Mouse (Mus musculus) liver, embryonic 16.5 days (tissue): ENCODE measurements around the gene Ddah1. TPM values are rescaled to one million over a fixed set of nuclear protein-coding genes. Genes with fewer than 3 reads are reported as not detected.
"Not testable (repeated sequence)": the region's sequence is repeated elsewhere in the genome, so short reads cannot be mapped to it uniquely, and the experiment has no call there.

Source experiments
- ATAC-seq: fragments of 200-750 bp; cut with Nextera tagmentation; 2 replicates; pipeline ENCODE4 v1.8.0; 2017; ENCODE audit warnings: low read depth, mild to moderate bottlenecking, moderate number of reproducible peaks, moderate library complexity
- H3K27ac ChIP-seq: fragments of 300-500 bp; sonication (generic); 2 replicates; pipeline ENCODE4 v1.5.1; 2014; ENCODE audit warnings: mild to moderate bottlenecking, low read length
- H3K27me3 ChIP-seq: fragments of 300-500 bp; sonication (generic); 2 replicates; pipeline ENCODE4 v1.6.1; 2014; ENCODE audit warnings: low read depth, low read length, mixed read lengths; ENCODE audit not compliant: control insufficient read depth, insufficient read depth
- H3K36me3 ChIP-seq: fragments of 300-500 bp; sonication (generic); 2 replicates; pipeline ENCODE4 v1.6.1; 2014; ENCODE audit warnings: mild to moderate bottlenecking; ENCODE audit not compliant: control insufficient read depth, insufficient read depth
- H3K4me1 ChIP-seq: fragments of 300-500 bp; sonication (generic); 2 replicates; pipeline ENCODE4 v1.6.1; 2014; ENCODE audit warnings: low read depth, low read length, mixed read lengths; ENCODE audit not compliant: control insufficient read depth
- H3K4me2 ChIP-seq: fragments of 300-500 bp; sonication (generic); 2 replicates; pipeline ENCODE4 v1.6.1; 2014; ENCODE audit warnings: low read depth, low read length, mixed read lengths
- H3K4me3 ChIP-seq: fragments of 300-500 bp; sonication (generic); 2 replicates; pipeline ENCODE4 v1.5.1; 2014; ENCODE audit warnings: low read depth, mild to moderate bottlenecking, low read length
- H3K9ac ChIP-seq: fragments of 300-500 bp; sonication (generic); 2 replicates; pipeline ENCODE4 v1.6.1; 2014; ENCODE audit warnings: low read depth, low read length
- H3K9me3 ChIP-seq: fragments of 300-500 bp; sonication (generic); replicated peaks from 2 replicates; pipeline ENCODE4 v1.6.1; 2016; ENCODE audit warnings: low read length; ENCODE audit not compliant: control insufficient read depth
- WGBS: fragments of 180-500 bp; shearing (Covaris S2); extraction: QIAGEN DNeasy Blood & Tissue Kit; methylation state at CpG from one replicate; pipeline ENCODE4 v1.1.7; 2014; ENCODE audit not compliant: insufficient replicate concordance; 5-methylcytosine and 5-hydroxymethylcytosine counted together
- polyA plus RNA-seq: library from polyadenylated mRNA; unstranded; fragments of >200 nt; fragmentation: Nextera tagmentation; extraction: Ambion mirVana; gene quantifications from 2 replicates; pipeline ENCODE4 v1.2.1, GENCODE M21; 2015

Ddah1 gene
- polyA plus RNA-seq, 1 experiment from 2014 or later, result 44.7 TPM

GRCm38 (mm10) chr3:145876120-145876519 lies 117.6 kb downstream of the Ddah1 start:
- Histone ChIP-seq H3K36me3 (no peaks in the 10 kb centered on the region), H3K9me3 (no peaks in the 10 kb centered on the region), H3K4me3 (no peak overlapping the region), H3K4me2 (no peak overlapping the region), H3K4me1 (no peaks in the 10 kb centered on the region), H3K9ac (no peak overlapping the region), H3K27ac (no peak overlapping the region), H3K27me3 (no peaks in the 10 kb centered on the region)
- WGBS, result 55% methylated on average over 11 of the region's 11 CpGs
- no peak for ATAC-seq

GRCm38 (mm10) chr3:145878867-145879266 lies 120.4 kb downstream of the Ddah1 start:
- not testable (repeated sequence) for H3K36me3 ChIP-seq, H3K4me3 ChIP-seq, H3K9ac ChIP-seq, H3K4me2 ChIP-seq, H3K27me3 ChIP-seq, H3K27ac ChIP-seq, ATAC-seq, H3K4me1 ChIP-seq, H3K9me3 ChIP-seq
- 84% methylated on average over 13 of the region's 14 CpGs for WGBS

- no peaks in the 10 kb centered on the region for H3K27me3 ChIP-seq
- no peak for ATAC-seq
- H3K4me1 ChIP-seq, result no peaks in the 10 kb centered on the region
- H3K36me3 ChIP-seq, result no peaks in the 10 kb centered on the region
- H3K9me3 ChIP-seq, result no peaks in the 10 kb centered on the region
- H3K4me2 ChIP-seq, result no peak overlapping the region
- H3K4me3 ChIP-seq, result no peak overlapping the region
- WGBS, result 58% methylated on average over 1 of the region's 1 CpGs
- no peak overlapping the region for H3K9ac ChIP-seq
- no peak overlapping the region for H3K27ac ChIP-seq
Observed at GRCm38 (mm10) chr3:145880335-145880734, 121.9 kb downstream of the Ddah1 start.

- ATAC-seq, result no peak
- no peaks in the 10 kb centered on the region; the same call in 1 of the 2 replicates for H3K4me1 ChIP-seq
- no peak overlapping the region for H3K9ac ChIP-seq
- H3K9me3 ChIP-seq, result no peaks in the 10 kb centered on the region
- H3K27ac ChIP-seq, result no peak overlapping the region
- H3K4me2 ChIP-seq, result no peak overlapping the region
- H3K27me3 ChIP-seq, result no peaks in the 10 kb centered on the region
- H3K36me3 ChIP-seq, result no peaks in the 10 kb centered on the region
- WGBS, result 70% methylated on average over 15 of the region's 15 CpGs
- no peak overlapping the region for H3K4me3 ChIP-seq
Observed at GRCm38 (mm10) chr3:145882076-145882874, 123.8 kb downstream of the Ddah1 start.

GRCm38 (mm10) chr3:145883233-145883632 lies 124.8 kb downstream of the Ddah1 start:
- Histone ChIP-seq H3K4me2 (no peak overlapping the region), H3K9me3 (no peaks in the 10 kb centered on the region), H3K27me3 (no peaks in the 10 kb centered on the region), H3K4me3 (no peak overlapping the region), H3K36me3 (no peaks in the 10 kb centered on the region), H3K4me1 (no peaks in the 10 kb centered on the region; the same call in 1 of the 2 replicates), H3K27ac (no peak overlapping the region), H3K9ac (no peak overlapping the region)
- whole genome bisulfite sequencing, result 40% methylated on average over 2 of the region's 2 CpGs
- no peak for ATAC-seq

GRCm38 (mm10) chr3:145885376-145885775 lies 126.9 kb downstream of the Ddah1 start:
- Histone ChIP-seq H3K9me3 (no peaks in the 10 kb centered on the region), H3K4me1 (no peaks in the 10 kb centered on the region; the same call in 1 of the 2 replicates), H3K27ac (peak overlapping the region; percentile 56; the same call in 1 of the 2 replicates), H3K36me3 (no peaks in the 10 kb centered on the region), H3K4me2 (no peak overlapping the region), H3K9ac (no peak overlapping the region), H3K4me3 (no peak overlapping the region), H3K27me3 (no peaks in the 10 kb centered on the region)
- no peak for ATAC-seq
- WGBS, result 59% methylated on average over 4 of the region's 4 CpGs

- H3K4me1 ChIP-seq, result no peaks in the 10 kb centered on the region; the same call in 1 of the 2 replicates
- H3K9ac ChIP-seq, result no peak overlapping the region
- ATAC-seq, result 0 out of 2 replicates have a peak, but pooled peaks have one; percentile 21
- no peak overlapping the region for H3K4me3 ChIP-seq
- H3K4me2 ChIP-seq, result no peak overlapping the region
- WGBS, result 48% methylated on average over 5 of the region's 5 CpGs
- H3K27ac ChIP-seq, result peak overlapping the region; percentile 56; the same call in 1 of the 2 replicates
- H3K9me3 ChIP-seq, result no peaks in the 10 kb centered on the region
- no peaks in the 10 kb centered on the region for H3K27me3 ChIP-seq
- no peaks in the 10 kb centered on the region for H3K36me3 ChIP-seq
Observed at GRCm38 (mm10) chr3:145885851-145886464, 127.5 kb downstream of the Ddah1 start.

GRCm38 (mm10) chr3:145887430-145887971 lies 129.0 kb downstream of the Ddah1 start:
- Histone ChIP-seq H3K9me3 (no peaks in the 10 kb centered on the region), H3K36me3 (no peaks in the 10 kb centered on the region), H3K27me3 (no peaks in the 10 kb centered on the region), H3K4me2 (no peak overlapping the region), H3K4me1 (no peaks in the 10 kb centered on the region; the same call in 1 of the 2 replicates), H3K27ac (no peak overlapping the region), H3K4me3 (no peak overlapping the region), H3K9ac (no peak overlapping the region)
- WGBS, result 23% methylated on average over 6 of the region's 6 CpGs
- no peak for ATAC-seq
